Mouse (Mus musculus) lung, postnatal 0 days (tissue): ENCODE data around the gene Hdac9. TPM values are rescaled to one million over a fixed set of nuclear protein-coding genes. Genes with fewer than 3 reads are reported as not detected.

Experiments used
- ATAC-seq: fragments of 200-750 bp; cut with Nextera tagmentation; 2 replicates; pipeline ENCODE4 v1.8.0; 2017; ENCODE audit warnings: moderate library complexity
- DNase-seq: peaks from one replicate; pipeline ENCODE4 v3.0.0-alpha.2; 2016; ENCODE audit warnings: low spot score
- H3K27ac ChIP-seq: fragments of 300-500 bp; sonication (generic); 2 replicates; pipeline ENCODE4 v1.5.1; 2014; ENCODE audit warnings: antibody characterized with exemption, mild to moderate bottlenecking, low read length, mixed read lengths
- H3K27me3 ChIP-seq: fragments of 300-500 bp; sonication (generic); replicated peaks from 2 replicates; pipeline ENCODE4 v1.6.1; 2014; ENCODE audit warnings: low read length, mixed read lengths; ENCODE audit not compliant: insufficient read depth
- H3K36me3 ChIP-seq: fragments of 300-500 bp; sonication (generic); 2 replicates; pipeline ENCODE4 v1.6.1; 2014; ENCODE audit warnings: low read length, mixed read lengths; ENCODE audit not compliant: insufficient read depth
- H3K4me1 ChIP-seq: fragments of 300-500 bp; sonication (generic); 2 replicates; pipeline ENCODE4 v1.6.1; 2014; ENCODE audit warnings: antibody characterized with exemption, low read depth, low read length, mixed read lengths; ENCODE audit not compliant: insufficient read depth
- H3K4me2 ChIP-seq: fragments of 300-500 bp; sonication (generic); replicated peaks from 2 replicates; pipeline ENCODE4 v1.6.1; 2014; ENCODE audit warnings: low read depth, mild to moderate bottlenecking, low read length, moderate library complexity, mixed read lengths
- H3K4me3 ChIP-seq: fragments of 300-500 bp; sonication (generic); 2 replicates; pipeline ENCODE4 v1.5.1; 2014; ENCODE audit warnings: low read depth, low read length
- H3K9ac ChIP-seq: fragments of 300-500 bp; sonication (generic); replicated peaks from 2 replicates; pipeline ENCODE4 v1.6.1; 2014; ENCODE audit warnings: low read depth, mild to moderate bottlenecking
- H3K9me3 ChIP-seq: fragments of 300-500 bp; sonication (generic); 2 replicates; pipeline ENCODE4 v1.6.1; 2016; ENCODE audit warnings: low read length, mixed read lengths
- CTCF ChIP-seq: IDR thresholded peaks from 2 replicates; pipeline ENCODE4 v1.5.1; 2016; ENCODE audit warnings: antibody characterized with exemption, mild to moderate bottlenecking
- EP300 ChIP-seq: IDR thresholded peaks from 2 replicates; pipeline ENCODE4 v1.6.1; 2016; ENCODE audit warnings: antibody characterized with exemption, mild to moderate bottlenecking, control low read depth
- WGBS: fragments of 180-500 bp; shearing (Covaris S2); extraction: QIAGEN DNeasy Blood & Tissue Kit; methylation state at CpG from one replicate; pipeline ENCODE4 v1.1.7; 2014; 5-methylcytosine and 5-hydroxymethylcytosine counted together
- polyA plus RNA-seq: library from polyadenylated mRNA; unstranded; fragments of >200 nt; fragmentation: Nextera tagmentation; extraction: Ambion mirVana; gene quantifications from 2 replicates; pipeline ENCODE4 v1.2.1, GENCODE M21; 2015

Gene Hdac9
- polyA plus RNA-seq, 1 experiment from 2014 or later = 6.0 TPM

- Histone ChIP-seq H3K4me1 (no peaks in the 10 kb centered on the region), H3K27me3 (no peaks in the 10 kb centered on the region), H3K36me3 (no peaks in the 10 kb centered on the region), H3K9me3 (no peaks in the 10 kb centered on the region), H3K9ac (no peak overlapping the region), H3K4me2 (no peak overlapping the region), H3K4me3 (no peak overlapping the region), H3K27ac (no peak overlapping the region)
- DNase-seq (no peak), ATAC-seq (no peak)
- WGBS = 80% methylated on average over 12 of the region's 12 CpGs
- TF ChIP-seq CTCF = no peak
- no peak for TF ChIP-seq EP300
Measured at GRCm38 (mm10) chr12:34278822-34279221, 638.1 kb downstream of the Hdac9 start.

GRCm38 (mm10) chr12:34273816-34274215 lies 643.1 kb downstream of the Hdac9 start:
- no peak for DNase-seq
- Histone ChIP-seq H3K9ac (no peak overlapping the region), H3K27ac (no peak overlapping the region), H3K9me3 (no peaks in the 10 kb centered on the region), H3K4me1 (no peaks in the 10 kb centered on the region), H3K36me3 (no peaks in the 10 kb centered on the region), H3K4me3 (no peak overlapping the region), H3K27me3 (no peaks in the 10 kb centered on the region), H3K4me2 (no peak overlapping the region)
- 58% methylated on average over 1 of the region's 1 CpGs for WGBS
- no peak for TF ChIP-seq EP300
- no peak for TF ChIP-seq CTCF
- ATAC-seq = no peak

GRCm38 (mm10) chr12:34270096-34270495 lies 646.8 kb downstream of the Hdac9 start:
- no peaks in the 10 kb centered on the region for H3K27me3 ChIP-seq
- no peak overlapping the region for H3K27ac ChIP-seq
- no peaks in the 10 kb centered on the region for H3K36me3 ChIP-seq
- H3K4me2 ChIP-seq = no peak overlapping the region
- H3K4me1 ChIP-seq = no peaks in the 10 kb centered on the region
- ATAC-seq = no peak
- DNase-seq = no peak
- no peak overlapping the region for H3K9ac ChIP-seq
- H3K4me3 ChIP-seq = no peak overlapping the region
- TF ChIP-seq CTCF = no peak
- TF ChIP-seq EP300 = no peak
- 77% methylated on average over 6 of the region's 6 CpGs for WGBS
- H3K9me3 ChIP-seq = no peaks in the 10 kb centered on the region

GRCm38 (mm10) chr12:34269472-34270040 lies 647.3 kb downstream of the Hdac9 start:
- Histone ChIP-seq H3K27me3 (no peaks in the 10 kb centered on the region), H3K4me1 (no peaks in the 10 kb centered on the region), H3K27ac (no peak overlapping the region), H3K36me3 (no peaks in the 10 kb centered on the region), H3K9ac (no peak overlapping the region), H3K4me2 (no peak overlapping the region), H3K9me3 (no peaks in the 10 kb centered on the region), H3K4me3 (no peak overlapping the region)
- no peak for ATAC-seq
- 68% methylated on average over 13 of the region's 13 CpGs for WGBS
- no peak for DNase-seq
- no peak for TF ChIP-seq CTCF
- no peak for TF ChIP-seq EP300

- Histone ChIP-seq H3K27ac (no peak overlapping the region), H3K9me3 (no peaks in the 10 kb centered on the region), H3K27me3 (no peaks in the 10 kb centered on the region), H3K4me2 (no peak overlapping the region), H3K4me1 (no peaks in the 10 kb centered on the region), H3K9ac (no peak overlapping the region), H3K36me3 (no peaks in the 10 kb centered on the region), H3K4me3 (no peak overlapping the region)
- no peak for ATAC-seq
- TF ChIP-seq CTCF (no peak), EP300 (no peak)
- 73% methylated on average over 4 of the region's 4 CpGs for WGBS
- no peak for DNase-seq
Measured at GRCm38 (mm10) chr12:34259651-34260050, 657.2 kb downstream of the Hdac9 start.

GRCm38 (mm10) chr12:34249160-34249559 lies 667.7 kb downstream of the Hdac9 start:
- Histone ChIP-seq H3K36me3 (no peaks in the 10 kb centered on the region), H3K4me2 (no peak overlapping the region), H3K9ac (no peak overlapping the region), H3K4me3 (no peak overlapping the region), H3K27me3 (no peaks in the 10 kb centered on the region), H3K9me3 (no peaks in the 10 kb centered on the region), H3K4me1 (no peaks in the 10 kb centered on the region; the same call in 1 of the 2 replicates), H3K27ac (no peak overlapping the region)
- TF ChIP-seq EP300 = no peak
- TF ChIP-seq CTCF = no peak
- peak; percentile 30 for DNase-seq
- no peak for ATAC-seq
- 50% methylated on average over 1 of the region's 1 CpGs for WGBS
